Mouse (Mus musculus) retina, postnatal 7 days (tissue): ENCODE data around the gene Dpm3.
"Not testable (repeated sequence)": the region's sequence is repeated elsewhere in the genome, so short reads cannot be mapped to it uniquely, and the experiment has no call there.

ENCODE experiments used
- DNase-seq: peaks from one replicate; pipeline ENCODE4 v3.0.0-alpha.2; 2012; ENCODE audit warnings: low read depth, low spot score

Dpm3 gene

DNA sequence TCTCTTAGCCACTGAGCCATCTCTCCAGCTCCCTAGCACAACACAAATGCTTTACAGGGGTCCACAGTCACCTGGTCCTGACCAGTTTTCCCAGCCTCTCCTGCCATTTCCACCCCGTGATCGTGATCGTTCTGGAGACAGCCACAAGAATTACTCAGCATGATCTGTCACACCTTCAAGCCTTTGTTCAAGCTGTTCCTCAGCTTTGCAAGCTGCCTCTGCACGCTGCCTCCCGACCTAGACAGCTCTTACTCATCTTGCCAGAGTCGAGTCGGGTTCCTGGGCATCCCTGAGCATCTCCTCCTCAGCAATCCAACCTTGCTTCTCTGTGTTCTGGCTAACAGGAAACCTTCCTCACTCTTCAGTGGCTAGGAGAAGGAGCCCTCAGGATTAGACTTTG is at the start of gene Dpm3:
TSS of gene Dpm3 (plus strand) at position 283 of the 400 bp plus-strand sequence.
- DNase-seq: no peak

DNA sequence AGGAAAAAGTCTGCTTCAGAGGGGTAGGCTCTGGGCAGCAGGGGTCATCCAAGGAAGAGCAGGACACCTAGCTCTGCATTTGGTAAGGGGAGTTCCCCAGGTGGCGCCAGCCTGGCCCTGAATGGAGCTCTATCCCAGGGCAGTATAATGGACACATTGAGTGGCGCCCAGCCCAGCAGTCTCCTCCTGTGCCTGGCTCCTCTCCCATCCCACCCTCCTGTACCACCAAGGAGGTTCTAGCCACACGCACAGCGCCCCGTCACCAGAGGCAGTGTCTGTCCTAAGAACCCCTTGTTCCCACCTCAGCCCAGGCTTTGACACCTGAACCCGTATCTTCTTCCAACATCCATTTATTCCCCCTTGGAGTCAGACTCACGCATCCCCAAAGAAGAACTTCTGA is 49.4 kb upstream of the Dpm3 start:
- DNase-seq: no peak

DNA sequence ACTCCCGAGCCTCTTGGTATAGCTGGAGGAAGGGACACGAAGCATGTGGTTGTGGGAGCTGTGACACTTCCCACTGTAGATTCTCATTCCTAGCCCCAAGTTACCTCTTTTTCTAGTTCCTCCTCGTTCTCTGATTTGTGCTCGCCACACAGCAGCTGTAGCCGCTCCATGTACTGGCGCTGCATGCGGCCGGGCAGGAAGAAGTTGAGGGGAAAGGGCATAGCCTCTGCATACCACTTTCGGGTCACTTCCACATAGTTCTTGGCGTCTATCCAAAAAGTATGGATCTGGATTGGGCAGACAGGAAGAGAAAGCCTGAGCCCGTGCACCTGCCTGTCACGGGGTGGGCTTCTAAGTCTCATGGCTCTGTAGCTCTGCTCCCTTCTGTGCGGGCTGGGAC is 49.0 kb upstream of the Dpm3 start:
- DNase-seq: no peak

DNA sequence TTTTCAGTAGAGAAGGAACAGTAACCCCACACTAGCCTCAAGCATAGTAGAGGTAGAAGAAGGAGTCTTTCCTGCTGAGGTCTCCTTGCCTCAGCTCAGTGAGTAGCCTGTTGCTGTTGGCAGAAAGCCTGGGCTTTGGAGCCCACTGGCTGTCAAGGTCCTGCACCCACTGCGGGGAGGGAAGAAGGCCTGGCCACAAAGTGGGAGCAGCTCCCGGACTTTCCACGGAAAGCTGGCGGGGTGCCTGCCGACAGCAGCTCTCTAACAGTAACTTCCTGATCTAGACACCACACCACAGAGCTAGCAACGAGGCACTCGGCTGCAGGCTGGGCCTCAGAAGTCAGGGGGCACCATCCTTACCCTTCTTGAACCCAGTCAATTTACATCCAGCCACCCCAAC is 48.4 kb upstream of the Dpm3 start:
- no peak for DNase-seq

DNA sequence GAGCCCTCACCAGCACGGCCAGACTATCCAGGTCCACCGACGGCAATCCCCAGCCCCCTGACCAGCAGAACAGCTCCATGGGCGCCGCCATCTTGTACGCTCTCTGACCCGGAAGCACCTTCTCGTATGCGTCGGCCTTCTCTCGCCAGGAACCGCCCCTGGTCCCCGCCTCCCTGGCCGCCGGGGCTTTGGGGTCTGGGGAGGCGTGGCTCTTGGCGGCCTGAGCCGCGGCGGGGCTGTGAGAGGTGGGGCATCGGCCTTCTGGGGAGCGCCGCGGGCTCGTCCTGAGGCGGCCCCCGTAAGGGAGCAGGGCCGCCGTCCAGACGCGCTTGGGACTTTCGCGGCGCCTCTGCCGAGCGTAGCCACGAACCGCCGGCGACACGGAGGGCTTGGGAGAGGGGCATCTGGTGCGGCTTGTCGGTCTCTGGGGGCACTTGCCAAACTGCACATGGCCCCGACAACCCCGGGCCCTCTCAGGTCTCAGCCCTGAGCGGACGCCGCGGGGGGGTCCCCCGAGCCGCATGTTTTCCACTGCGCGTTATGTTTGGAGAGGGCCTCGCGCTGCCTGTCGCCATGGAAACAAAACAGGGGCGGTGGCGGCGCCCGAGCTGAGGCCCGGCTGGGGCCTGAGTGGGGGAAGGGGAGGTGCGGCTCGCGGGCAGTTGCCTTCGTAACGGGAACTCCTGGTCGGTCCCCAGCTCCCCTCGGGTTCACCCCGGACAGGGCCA is 45.2 kb upstream of the Dpm3 start:
- peak; percentile 85 for DNase-seq

DNA sequence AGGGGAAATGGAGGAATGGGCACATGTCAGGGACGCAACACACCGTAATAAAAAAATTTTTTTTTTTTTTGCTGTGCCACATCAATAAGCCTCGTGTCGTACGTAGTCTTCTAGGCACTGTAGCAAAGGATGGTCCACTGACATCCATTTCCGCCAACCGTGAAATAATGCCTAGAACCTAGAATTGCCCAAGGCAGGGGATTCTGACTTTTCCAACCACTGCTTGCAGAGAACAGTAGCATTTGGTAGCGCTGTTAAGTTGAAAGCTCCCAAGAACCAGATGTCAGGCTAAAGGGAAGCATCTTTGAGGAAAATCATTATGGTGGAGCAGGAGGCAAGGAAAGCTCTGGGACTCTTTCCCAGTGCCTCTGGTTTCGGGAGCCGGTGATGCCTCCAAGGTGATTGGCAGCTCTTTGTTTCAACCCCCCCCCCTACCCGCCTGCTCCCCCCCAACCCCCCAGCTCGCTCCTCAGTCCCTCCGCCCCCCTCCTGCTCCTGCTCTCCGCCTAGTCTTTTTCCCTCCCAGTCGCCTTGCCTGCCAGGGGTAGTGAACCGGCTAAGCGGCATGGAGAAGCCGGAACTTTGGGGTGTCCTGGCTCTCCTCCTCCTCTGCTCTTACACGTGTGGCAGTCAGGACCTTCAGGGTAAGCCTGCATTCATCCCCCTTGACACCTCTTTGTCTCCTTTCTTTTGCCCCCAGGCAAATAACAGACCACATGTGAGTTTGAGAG is 44.3 kb upstream of the Dpm3 start, which contains the start of gene Thbs3:
TSS of gene Thbs3 (plus strand) at position 500 of the 731 bp plus-strand sequence.
- no peak for DNase-seq

DNA sequence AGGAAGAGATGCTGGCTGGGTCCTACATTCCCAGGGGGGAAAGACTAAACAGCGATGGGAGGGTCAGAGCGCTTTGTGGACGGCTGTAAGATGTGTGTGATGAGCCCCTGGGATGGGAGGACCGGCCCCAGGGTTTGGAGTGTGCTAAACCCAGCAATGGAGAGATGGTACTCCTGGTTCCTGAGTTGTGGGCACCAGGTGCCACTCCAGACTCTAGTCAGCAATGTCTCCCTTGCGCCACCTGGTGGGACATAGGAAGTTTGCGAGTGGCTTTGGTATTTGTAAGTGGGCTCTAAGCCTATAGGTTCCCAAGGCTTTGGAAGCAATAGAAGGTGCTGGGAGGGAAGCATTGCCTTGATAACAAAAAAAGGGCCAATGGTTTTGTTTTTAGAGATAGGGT is 43.3 kb upstream of the Dpm3 start:
- peak; percentile 85 for DNase-seq

DNA sequence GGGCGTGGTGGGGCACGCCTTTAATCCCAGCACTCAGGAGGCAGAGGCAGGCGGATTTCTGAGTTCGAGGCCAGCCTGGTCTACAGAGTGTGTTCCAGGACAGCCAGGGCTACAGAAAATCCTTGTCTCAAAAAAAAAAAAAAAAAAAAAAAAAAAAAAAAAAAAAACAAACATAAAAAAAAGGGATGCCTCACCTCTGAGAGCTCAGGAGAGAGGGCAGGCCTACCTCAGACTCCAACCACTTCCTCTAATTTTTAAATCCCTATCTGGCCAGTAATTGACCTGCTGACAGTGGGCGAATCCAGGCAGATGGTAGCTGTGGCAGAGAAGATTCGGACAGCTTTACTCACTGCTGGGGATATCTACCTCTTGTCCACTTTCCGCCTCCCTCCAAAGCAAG is 42.8 kb upstream of the Dpm3 start:
- not testable (repeated sequence) for DNase-seq

DNA sequence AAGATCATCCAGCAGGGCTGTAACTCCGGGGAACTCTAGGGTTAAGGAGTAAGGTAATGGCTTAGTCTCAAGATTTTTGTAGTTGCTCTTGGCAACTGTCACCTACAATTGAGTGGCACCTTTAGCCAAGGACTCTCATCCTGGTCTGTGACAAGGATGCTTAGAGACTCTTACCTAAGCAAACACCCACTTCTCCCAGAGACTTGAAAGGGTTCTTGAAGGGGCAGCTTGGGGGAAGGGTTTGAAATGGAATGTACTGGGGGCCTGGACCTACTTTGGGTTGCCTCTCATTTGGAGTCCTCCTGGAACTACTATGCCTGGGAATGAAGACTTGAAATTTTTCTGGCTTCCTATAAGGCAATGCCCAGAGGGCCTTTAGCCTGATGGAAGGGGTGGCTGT is 40.9 kb upstream of the Dpm3 start:
- no peak for DNase-seq

DNA sequence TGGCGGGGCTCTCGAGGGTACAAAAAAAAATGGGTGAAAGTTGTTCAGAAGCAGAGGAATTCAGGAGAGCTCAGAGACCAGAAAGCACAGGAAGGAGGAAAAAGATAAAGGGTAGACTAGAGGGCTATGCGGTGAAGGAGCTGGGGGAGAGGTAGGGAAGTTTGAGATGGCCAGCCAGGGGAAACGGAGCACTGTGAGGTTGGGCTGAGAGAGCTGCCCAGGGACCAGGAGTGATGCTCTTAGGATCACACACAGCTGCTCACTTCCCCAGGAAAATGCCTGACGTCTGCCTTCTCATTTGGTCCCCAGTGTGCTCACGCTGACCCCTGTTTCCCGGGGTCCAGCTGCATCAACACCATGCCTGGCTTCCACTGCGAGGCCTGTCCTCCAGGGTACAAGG is 39.6 kb upstream of the Dpm3 start:
- DNase-seq: no peak

DNA sequence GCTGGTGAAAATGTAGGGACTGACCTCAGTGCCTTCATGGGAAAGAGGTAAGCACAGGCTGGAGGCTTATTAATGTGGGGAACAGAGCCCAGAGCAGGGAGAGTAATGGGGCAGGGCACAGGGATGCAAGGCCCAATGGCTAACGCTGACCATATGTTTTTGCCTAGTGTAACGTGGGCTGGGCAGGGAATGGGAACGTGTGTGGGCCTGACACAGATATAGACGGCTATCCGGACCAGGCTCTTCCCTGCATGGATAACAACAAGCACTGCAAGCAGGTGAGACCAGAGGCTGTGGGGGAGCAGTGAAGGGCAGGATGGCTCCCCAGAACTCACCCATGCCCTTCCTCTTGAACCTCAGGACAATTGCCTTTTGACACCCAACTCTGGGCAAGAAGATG is 38.0 kb upstream of the Dpm3 start:
- DNase-seq: no peak

DNA sequence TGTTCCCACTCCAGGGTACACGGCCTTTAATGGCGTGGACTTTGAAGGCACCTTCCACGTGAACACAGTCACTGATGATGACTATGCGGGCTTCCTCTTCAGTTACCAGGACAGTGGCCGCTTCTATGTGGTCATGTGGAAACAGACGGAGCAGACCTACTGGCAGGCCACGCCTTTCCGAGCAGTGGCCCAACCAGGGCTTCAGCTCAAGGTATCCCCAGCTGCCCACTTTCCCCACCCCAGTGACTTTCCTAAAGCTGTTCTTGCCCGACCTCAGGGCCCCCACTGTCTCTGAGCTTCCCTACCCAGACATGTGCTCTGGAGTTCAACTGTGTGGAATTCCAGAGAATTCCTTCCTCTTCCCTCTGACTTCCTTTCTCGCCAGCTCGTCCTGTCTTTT is 34.4 kb upstream of the Dpm3 start:
- DNase-seq: no peak

DNA sequence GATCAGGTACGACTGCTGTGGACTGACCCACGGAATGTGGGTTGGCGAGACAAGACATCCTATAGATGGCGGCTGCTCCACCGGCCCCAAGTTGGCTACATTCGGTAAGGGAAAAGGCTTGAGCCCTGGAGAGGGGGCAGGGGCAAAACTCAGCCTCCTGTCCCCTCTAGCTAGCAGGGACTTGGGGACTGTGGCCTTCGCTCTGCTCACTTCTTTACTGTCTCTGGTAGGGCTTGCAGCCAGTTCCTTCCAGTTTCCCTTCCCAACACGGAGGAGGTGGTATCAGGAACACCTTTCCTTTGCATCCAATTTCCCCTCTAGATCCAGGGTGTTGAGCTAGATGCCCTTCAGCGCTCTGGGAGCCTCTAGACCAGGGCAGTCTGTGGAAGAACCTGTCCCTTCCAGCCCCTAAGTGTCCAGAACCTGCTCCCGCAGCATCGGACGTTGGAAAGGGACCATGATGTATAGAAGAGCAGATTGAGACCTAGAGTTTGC is 33.8 kb upstream of the Dpm3 start:
- no peak for DNase-seq

DNA sequence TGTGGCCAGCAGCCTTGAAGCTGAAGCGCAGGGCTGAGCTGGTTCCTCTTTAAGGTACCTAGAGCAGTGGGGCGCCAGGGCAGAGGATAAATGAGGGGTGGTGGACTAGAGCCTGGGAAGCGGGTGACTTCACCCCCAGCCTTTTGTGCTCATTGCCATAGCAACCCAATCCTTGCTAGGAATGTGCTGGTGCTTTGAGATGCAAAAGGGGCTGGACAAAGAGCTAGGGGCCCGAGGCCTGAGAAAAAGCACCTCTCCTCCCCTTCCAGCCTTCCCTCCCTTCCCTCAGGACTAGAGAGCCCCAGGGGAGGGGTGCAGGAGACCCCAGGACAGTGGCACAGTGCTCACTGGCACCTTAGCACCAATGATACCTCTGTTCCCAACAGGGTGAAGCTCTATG is 33.2 kb upstream of the Dpm3 start:
- DNase-seq: no peak

DNA sequence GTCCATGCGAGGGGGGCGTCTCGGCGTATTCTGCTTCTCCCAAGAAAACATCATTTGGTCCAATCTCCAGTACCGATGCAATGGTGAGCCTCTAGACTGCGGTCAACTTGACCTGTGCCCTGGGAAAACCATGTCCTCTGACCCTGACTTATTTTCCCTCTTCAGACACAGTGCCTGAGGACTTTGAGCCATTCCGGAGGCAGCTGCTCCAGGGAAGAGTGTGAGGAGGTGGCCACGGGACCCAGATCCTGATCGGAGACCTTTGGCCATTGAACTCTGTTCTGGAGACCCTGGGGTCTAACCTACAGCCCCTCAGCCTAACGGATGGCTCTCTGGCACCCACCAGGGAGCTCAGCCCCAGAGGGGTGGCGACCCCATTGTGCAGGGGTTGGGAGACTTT is 32.8 kb upstream of the Dpm3 start:
- no peak for DNase-seq

DNA sequence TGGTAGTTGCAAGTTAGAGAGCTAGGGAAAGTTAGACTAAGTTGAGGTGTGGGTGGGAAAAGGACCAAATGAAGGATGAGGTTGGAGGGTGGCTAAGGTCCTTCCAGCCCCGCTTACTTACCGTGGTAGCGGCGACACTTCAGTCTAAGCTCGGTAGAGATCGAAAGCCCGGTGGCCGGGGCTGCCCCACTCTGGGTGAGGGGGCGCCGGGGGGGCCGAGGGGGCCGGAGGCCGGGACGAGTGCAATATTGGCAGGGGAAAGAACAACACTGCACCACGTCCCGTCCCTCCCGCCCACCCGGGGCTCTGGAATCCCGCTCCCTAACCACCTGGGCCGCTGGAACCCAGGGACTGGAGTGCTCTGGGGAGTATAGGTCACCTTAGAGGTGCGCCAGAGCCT is 32.3 kb upstream of the Dpm3 start, which contains the start of gene Mtx1:
TSS of gene Mtx1 (minus strand) at position 189 of the 400 bp plus-strand sequence.
- no peak for DNase-seq

DNA sequence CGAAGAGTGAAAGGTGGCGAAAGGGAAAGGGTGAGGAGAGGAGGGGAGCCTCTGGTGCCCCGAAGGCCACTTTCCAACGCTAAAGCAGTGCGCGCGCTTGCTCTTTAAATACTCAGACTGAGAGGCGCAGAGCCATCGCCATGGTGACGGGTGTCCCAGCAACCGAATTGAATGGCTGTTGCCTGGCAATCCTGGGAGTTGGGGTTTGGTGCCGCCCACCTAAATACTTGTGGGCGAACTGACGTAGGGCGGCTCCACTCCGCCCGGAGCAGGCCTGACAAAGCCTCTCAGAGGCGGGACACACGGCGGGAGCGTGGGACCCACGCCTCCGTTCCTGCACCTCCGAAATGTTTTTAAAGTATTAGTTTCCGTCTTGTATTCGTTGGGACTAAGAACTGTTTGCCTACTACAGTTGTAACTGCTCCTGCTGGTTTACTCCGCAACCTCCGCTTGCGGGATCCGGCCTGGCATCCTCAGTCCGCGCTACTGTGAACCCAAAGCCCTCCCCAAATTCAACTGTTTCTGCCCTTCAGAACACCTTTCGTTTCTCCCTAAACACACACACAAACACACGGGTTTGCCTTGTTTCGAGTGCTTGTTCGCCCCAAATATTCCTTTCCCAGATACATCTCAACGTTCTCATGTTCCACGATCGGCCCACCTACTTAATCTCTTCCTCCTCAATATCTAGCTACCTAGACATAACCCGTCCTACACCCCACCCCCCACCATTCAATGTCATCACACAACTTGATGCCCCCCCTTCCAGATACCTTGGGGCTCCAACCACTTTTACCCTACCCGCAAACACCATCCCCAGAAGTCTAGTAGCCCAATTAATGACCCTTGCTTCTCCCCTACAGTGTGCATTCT is 31.6 kb upstream of the Dpm3 start:
- no peak for DNase-seq

DNA sequence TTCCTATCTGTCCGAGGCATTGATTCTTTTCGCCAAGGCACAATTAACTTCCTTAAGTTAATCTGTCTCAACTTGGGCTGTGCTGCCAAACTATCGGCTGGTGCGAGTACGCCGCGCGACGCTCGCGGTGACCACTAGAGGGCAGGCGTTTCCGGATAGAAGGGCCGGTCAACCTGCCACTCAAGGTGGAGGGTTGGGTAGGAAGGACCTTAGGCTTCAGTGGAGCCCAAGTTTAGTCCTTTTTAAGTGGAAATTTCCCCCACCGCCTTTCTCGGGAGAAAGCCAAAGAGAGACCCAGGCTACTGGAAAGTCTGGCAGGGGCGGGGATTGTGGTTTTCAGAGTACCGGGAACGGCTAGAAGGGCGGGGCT is 31.0 kb upstream of the Dpm3 start:
- peak; percentile 57 for DNase-seq

DNA sequence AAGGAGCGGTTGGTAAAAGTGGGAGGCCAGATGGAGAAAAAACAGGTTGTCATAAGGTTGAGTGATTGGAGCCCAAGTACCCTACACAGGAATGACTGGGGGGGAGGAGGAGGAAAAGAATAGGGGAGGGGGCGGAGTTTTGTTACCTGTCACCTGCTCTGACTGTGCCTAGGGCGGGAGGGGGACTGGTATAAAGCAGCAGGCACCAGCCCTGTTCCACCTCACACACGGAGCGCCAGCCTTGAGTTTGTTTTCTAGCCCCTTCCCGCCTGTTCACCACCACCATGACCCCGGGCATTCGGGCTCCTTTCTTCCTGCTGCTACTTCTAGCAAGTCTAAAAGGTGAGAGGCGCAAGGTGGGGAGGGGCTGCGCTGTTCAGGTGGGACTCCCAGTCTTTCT is 30.3 kb upstream of the Dpm3 start, which contains the start of gene Muc1:
TSS of gene Muc1 (plus strand) at position 222 of the 400 bp plus-strand sequence.
- DNase-seq: no peak

DNA sequence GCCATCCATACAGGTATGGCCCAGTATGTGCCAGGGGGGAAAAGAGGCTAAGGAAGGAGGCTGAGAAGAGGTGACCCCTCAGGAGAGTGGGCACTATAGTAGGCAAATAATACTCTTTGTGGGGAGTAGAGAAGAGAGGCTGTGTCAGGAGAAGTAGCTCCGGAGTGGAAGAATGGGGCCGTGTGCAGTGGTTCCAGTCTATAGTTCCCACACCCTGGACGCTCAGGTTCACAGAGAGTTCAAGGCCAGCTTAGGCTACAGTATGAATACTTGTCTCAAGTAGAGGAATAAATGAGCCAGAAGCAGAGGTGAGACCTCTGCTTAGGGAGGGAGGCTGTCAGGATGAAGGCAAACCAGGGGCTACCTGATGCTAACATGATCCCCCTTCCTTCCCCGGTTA is 29.9 kb upstream of the Dpm3 start:
- DNase-seq: no peak

DNA sequence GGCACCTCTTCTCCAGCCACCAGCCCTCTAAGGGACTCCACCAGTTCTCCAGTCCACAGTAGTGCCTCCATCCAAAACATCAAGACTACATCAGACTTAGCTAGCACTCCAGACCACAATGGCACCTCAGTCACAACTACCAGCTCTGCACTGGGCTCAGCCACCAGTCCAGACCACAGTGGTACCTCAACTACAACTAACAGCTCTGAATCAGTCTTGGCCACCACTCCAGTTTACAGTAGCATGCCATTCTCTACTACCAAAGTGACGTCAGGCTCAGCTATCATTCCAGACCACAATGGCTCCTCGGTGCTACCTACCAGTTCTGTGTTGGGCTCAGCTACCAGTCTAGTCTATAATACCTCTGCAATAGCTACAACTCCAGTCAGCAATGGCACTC is 28.6 kb upstream of the Dpm3 start:
- DNase-seq: no peak

DNA sequence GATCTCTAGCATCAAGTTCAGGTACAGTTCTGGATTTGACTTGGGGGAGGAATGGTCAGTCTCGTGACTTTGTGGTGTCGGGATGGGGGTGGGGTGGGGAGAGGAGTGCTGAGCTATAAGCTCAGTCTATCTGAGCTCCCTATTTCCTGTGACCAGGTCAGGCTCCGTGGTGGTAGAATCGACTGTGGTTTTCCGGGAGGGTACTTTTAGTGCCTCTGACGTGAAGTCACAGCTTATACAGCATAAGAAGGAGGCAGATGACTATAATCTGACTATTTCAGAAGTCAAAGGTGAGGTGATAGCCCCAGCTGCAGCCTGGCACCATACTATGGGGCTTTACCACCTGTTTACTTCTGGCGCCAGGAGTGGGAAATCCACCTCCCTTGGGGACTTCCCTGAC is 27.8 kb upstream of the Dpm3 start:
- no peak for DNase-seq
